Mouse (Mus musculus): ENCODE results near the gene Pkdrej.
"Not testable (repeated sequence)": the region's sequence is repeated elsewhere in the genome, so short reads cannot be mapped to it uniquely, and the experiment has no call there.

The Pkdrej gene

GRCm38 (mm10) chr15:85821203-85822010 is at the start of gene Pkdrej:
Pkdrej (minus strand) TSS chr15:85821734.
- DNase-seq: no peak

GRCm38 (mm10) chr15:85867696-85868095 is 46.2 kb upstream of the Pkdrej start:
- DNase-seq: peak in 1 of 2 experiments; percentile 31

- not testable (repeated sequence) for DNase-seq
Observed at GRCm38 (mm10) chr15:85865913-85866312, 44.4 kb upstream of the Pkdrej start.

- peak; percentile 90 to 92 for DNase-seq
Observed at GRCm38 (mm10) chr15:85859490-85860031, 38.0 kb upstream of the Pkdrej start, which contains the start of gene Gtse1. Gtse1 (plus strand) TSS chr15:85859745.

GRCm38 (mm10) chr15:85858980-85859489 is 37.5 kb upstream of the Pkdrej start:
- DNase-seq: no peak

GRCm38 (mm10) chr15:85851656-85852392 is 30.3 kb upstream of the Pkdrej start:
- no peak for DNase-seq

- no peak for DNase-seq
Observed at GRCm38 (mm10) chr15:85845071-85845470, 23.5 kb upstream of the Pkdrej start.

- no peak for DNase-seq
Observed at GRCm38 (mm10) chr15:85841796-85842360, 20.3 kb upstream of the Pkdrej start.

GRCm38 (mm10) chr15:85840983-85841382 is 19.4 kb upstream of the Pkdrej start:
- no peak for DNase-seq

GRCm38 (mm10) chr15:85836887-85837286 is 15.4 kb upstream of the Pkdrej start:
- DNase-seq: no peak

- no peak for DNase-seq
Observed at GRCm38 (mm10) chr15:85835335-85835734, 13.8 kb upstream of the Pkdrej start.

GRCm38 (mm10) chr15:85832599-85832998 is 11.1 kb upstream of the Pkdrej start:
- DNase-seq: no peak

GRCm38 (mm10) chr15:85831954-85832590 is 10.5 kb upstream of the Pkdrej start, which contains the start of gene Ttc38:
Ttc38 (plus strand) TSS chr15:85832306.
- peak; percentile 78 to 85 for DNase-seq

GRCm38 (mm10) chr15:85829470-85829869 is 7.9 kb upstream of the Pkdrej start:
- DNase-seq: no peak

- DNase-seq: no peak
Observed at GRCm38 (mm10) chr15:85828071-85828470, 6.5 kb upstream of the Pkdrej start.

- DNase-seq: no peak
Observed at GRCm38 (mm10) chr15:85826676-85827075, 5.1 kb upstream of the Pkdrej start.

- no peak for DNase-seq
Observed at GRCm38 (mm10) chr15:85822011-85822359, 451 bp upstream of the Pkdrej start.

GRCm38 (mm10) chr15:85813428-85813827 is 8.1 kb downstream of the Pkdrej start:
- DNase-seq: no peak

GRCm38 (mm10) chr15:85811535-85812277 is 9.8 kb downstream of the Pkdrej start, which contains the start of gene Cdpf1:
Cdpf1 (minus strand) TSS chr15:85811697.
- peak; percentile 98 for DNase-seq

- peak in 1 of 2 experiments; percentile 18 for DNase-seq
Observed at GRCm38 (mm10) chr15:85810806-85811521, 10.6 kb downstream of the Pkdrej start.

- DNase-seq: no peak
Observed at GRCm38 (mm10) chr15:85810462-85810805, 11.1 kb downstream of the Pkdrej start.

Measured in thymus, adult 18-20 months (tissue).